Comparison of ENCODE assay signal across 9 mouse cellular contexts in genomic region chr16:87689225-87689624, GRCm38 (mm10). TPM values are rescaled to one million over a fixed set of nuclear protein-coding genes. Genes with fewer than 3 reads are reported as not detected.
DNase-seq lines count a peak whose midpoint lies in the region; ATAC-seq and TF ChIP-seq lines count a peak whose summit lies in the region.
"Had no signal": no experiment of that assay in that cellular context is flagged by ENCODE, and none has a peak within 500 bp of the region (broad histone marks: within the 10 kb centered on the region; RNA-seq: fewer than 3 reads in every experiment).

No protein-coding gene starts in this region.

- 40% methylated on average over 8 of the region's 8 CpGs for WGBS in spleen, adult 2 months
- WGBS in lung, embryonic 16.5 days = 36% methylated on average over 8 of the region's 8 CpGs

- peak; percentile 81 for ATAC-seq in lung, embryonic 16.5 days (ENCODE audit: low read depth)

- no peak for TF ChIP-seq CTCF in spleen, adult 2 months (IDR thresholded peaks at IDR 0.05; ENCODE audit: extremely low read depth, insufficient read depth, insufficient read length, insufficient replicate concordance)

- H3K9me3 ChIP-seq in lung, embryonic 16.5 days (ENCODE audit: control insufficient read depth, low read length) = no peaks in the 10 kb centered on the region

- 0 out of 2 replicates have a peak overlapping the region, but pooled peaks have one; percentile 21 for H3K27ac ChIP-seq in spleen, adult 2 months (ENCODE audit: insufficient read depth, low read length)
- H3K27ac ChIP-seq in lung, embryonic 16.5 days (ENCODE audit: low read length) = peak overlapping the region; percentile 75

- no peaks in the 10 kb centered on the region for H3K27me3 ChIP-seq in spleen, adult 2 months (ENCODE audit: control insufficient read depth, insufficient read depth, low read length)
- no peaks in the 10 kb centered on the region for H3K27me3 ChIP-seq in lung, embryonic 16.5 days (ENCODE audit: control insufficient read depth, insufficient read depth, low read depth, low read length)

- DNase-seq in cerebellum, postnatal 10 days = peak; percentile 34 to 35
- no peak for DNase-seq in cerebellum, adult 9-10 months
- no peak for DNase-seq in spleen, adult 2 months (ENCODE audit: low read depth in 1 of 2, low spot score in 2 of 2)
- no peak for DNase-seq in spleen, adult 12 weeks (ENCODE audit: low spot score)
- DNase-seq in cerebellum, postnatal 4 days (ENCODE audit: low spot score in 2 of 2) = no peak
- DNase-seq in thymus, postnatal 25 days = no peak
- no peak for DNase-seq in gastrocnemius, adult 18-20 months (ENCODE audit: low spot score)
- DNase-seq: cerebellum, adult 18-20 months had no signal

- H3K4me3 ChIP-seq in spleen, adult 2 months (ENCODE audit: extremely low read depth, insufficient read depth, insufficient read length) = no peak overlapping the region
- H3K4me3 ChIP-seq in lung, embryonic 16.5 days (ENCODE audit: low read length) = no peak overlapping the region

- H3K36me3 ChIP-seq in spleen, adult 2 months (ENCODE audit: control insufficient read depth, insufficient read depth, low read length) = no peaks in the 10 kb centered on the region
- no peaks in the 10 kb centered on the region for H3K36me3 ChIP-seq in lung, embryonic 16.5 days (ENCODE audit: control insufficient read depth, insufficient read depth, low read length)

- TF ChIP-seq POLR2A in spleen, adult 2 months (IDR thresholded peaks at IDR 0.05; ENCODE audit: low read depth, low read length) = no peak

- H3K4me1 ChIP-seq in spleen, adult 2 months (ENCODE audit: control insufficient read depth, insufficient read depth, insufficient read length) = peaks cover 4% of the 10 kb centered on the region; the same call in 1 of the 2 replicates
- H3K4me1 ChIP-seq in lung, embryonic 16.5 days (replicated peaks; ENCODE audit: control insufficient read depth, insufficient read depth, low read length) = peaks cover 5% of the 10 kb centered on the region

- H3K9ac ChIP-seq in lung, embryonic 16.5 days (ENCODE audit: low read length) = no peak overlapping the region

- H3K4me2 ChIP-seq in lung, embryonic 16.5 days (ENCODE audit: low read depth, low read length) = no peak overlapping the region

RNA-seq across cellular contexts. Expression of gene Bach1, which starts 9.5 kb away (rescaled TPM):
- 7.6 and 8.8 TPM in 2 replicates for polyA plus RNA-seq in spleen, adult 2 months (2012; rRNA removed)
- 7.8 and 8.8 TPM in 2 replicates for polyA plus RNA-seq in lung, embryonic 16.5 days (2015; fragmentation: Nextera tagmentation; extraction: Ambion mirVana)
- 10 to 100 TPM; 20.1 to 21.7 TPM for total RNA-seq in gastrocnemius, adult 18-20 months (2021)

Comparison
In these comparisons a context has a peak if more than half of its experiments do, and no peak if none do; other contexts are left out.
1. DNase-seq: peak in cerebellum, postnatal 10 days (2 of 2); none in cerebellum, adult 9-10 months (single experiment), spleen, adult 2 months (0 of 2), spleen, adult 12 weeks (single experiment), cerebellum, postnatal 4 days (0 of 2), thymus, postnatal 25 days (single experiment) and gastrocnemius, adult 18-20 months (single experiment).